Mouse (Mus musculus) WW6 (cell line): ENCODE results near the gene Zc3h12c.
A peak's percentile ranks its signal among the peaks of the same experiment; 100 is the strongest.

Experiments
- DNase-seq: peaks from one replicate; pipeline ENCODE4 v3.0.0-alpha.2; 2013; ENCODE audit warnings: low read depth, low spot score

Gene Zc3h12c

GRCm38 (mm10) chr9:52167863-52168685 lies at the start of gene Zc3h12c:
TSS of gene Zc3h12c (minus strand) at chr9:52168572.
- DNase-seq: peak; percentile 20

GRCm38 (mm10) chr9:52217636-52218035 lies 49.3 kb upstream of the Zc3h12c start:
- no peak for DNase-seq

- no peak for DNase-seq
These were observed 46.9 kb upstream of the Zc3h12c start for GRCm38 (mm10) chr9:52215291-52215690.

GRCm38 (mm10) chr9:52212416-52212815 lies 44.0 kb upstream of the Zc3h12c start:
- DNase-seq: no peak

- no peak for DNase-seq
These were observed 40.2 kb upstream of the Zc3h12c start for GRCm38 (mm10) chr9:52208510-52209030.

GRCm38 (mm10) chr9:52203189-52203588 lies 34.8 kb upstream of the Zc3h12c start:
- no peak for DNase-seq

- DNase-seq: no peak
These were observed 31.9 kb upstream of the Zc3h12c start for GRCm38 (mm10) chr9:52200271-52200670.

GRCm38 (mm10) chr9:52195853-52196252 lies 27.5 kb upstream of the Zc3h12c start:
- no peak for DNase-seq

GRCm38 (mm10) chr9:52193851-52194250 lies 25.5 kb upstream of the Zc3h12c start:
- no peak for DNase-seq

- DNase-seq: no peak
These were observed 22.5 kb upstream of the Zc3h12c start for GRCm38 (mm10) chr9:52190907-52191306.

GRCm38 (mm10) chr9:52188106-52188505 lies 19.7 kb upstream of the Zc3h12c start:
- DNase-seq: no peak

GRCm38 (mm10) chr9:52186296-52186941 lies 18.0 kb upstream of the Zc3h12c start:
- DNase-seq: no peak

GRCm38 (mm10) chr9:52181419-52181818 lies 13.0 kb upstream of the Zc3h12c start:
- DNase-seq: no peak

- DNase-seq: no peak
These were observed 12.5 kb upstream of the Zc3h12c start for GRCm38 (mm10) chr9:52180851-52181250.

- no peak for DNase-seq
These were observed 7.0 kb upstream of the Zc3h12c start for GRCm38 (mm10) chr9:52175257-52175859.

- DNase-seq: no peak
These were observed 6.3 kb upstream of the Zc3h12c start for GRCm38 (mm10) chr9:52174671-52175111.

- no peak for DNase-seq
These were observed 5.6 kb upstream of the Zc3h12c start for GRCm38 (mm10) chr9:52173937-52174336.

GRCm38 (mm10) chr9:52172550-52172949 lies 4.2 kb upstream of the Zc3h12c start:
- DNase-seq: no peak

- no peak for DNase-seq
These were observed 2.3 kb upstream of the Zc3h12c start for GRCm38 (mm10) chr9:52170671-52171070.

GRCm38 (mm10) chr9:52170131-52170530 lies 1.8 kb upstream of the Zc3h12c start:
- no peak for DNase-seq

- peak; percentile 48 for DNase-seq
These were observed 406 bp upstream of the Zc3h12c start for GRCm38 (mm10) chr9:52168686-52169270.

GRCm38 (mm10) chr9:52167506-52167862 lies 888 bp downstream of the Zc3h12c start:
- no peak for DNase-seq
